Mouse (Mus musculus): Measurements from ENCODE around the gene Tap2. TPM values are rescaled to one million over a fixed set of nuclear protein-coding genes. Genes with fewer than 3 reads are reported as not detected.

Tap2 gene
- total RNA-seq, 2 experiments from 2014 or later, result 4.9 to 7.5 TPM

DNA sequence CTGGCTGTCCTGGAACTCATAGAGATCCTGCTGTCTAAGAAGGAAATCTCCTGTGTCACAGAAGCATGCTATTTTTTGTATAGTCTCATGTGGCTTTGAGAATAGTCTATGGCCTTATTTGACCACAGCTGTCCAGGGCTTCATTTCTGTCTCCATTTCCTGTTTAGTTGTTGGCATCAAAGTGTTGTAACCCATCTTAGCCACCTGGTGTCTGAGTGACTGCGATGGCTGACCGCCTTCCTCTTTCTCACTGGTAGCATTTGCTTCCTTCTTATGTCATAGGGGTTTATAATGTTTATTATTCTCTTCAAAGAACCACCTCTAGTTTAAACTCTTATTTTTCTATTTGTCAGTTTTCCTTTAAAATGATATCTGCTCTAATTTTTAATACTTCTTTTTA is 45.4 kb downstream of the Tap2 start:
- no peak for TF ChIP-seq CTCF (IDR thresholded peaks at IDR 0.05)
- no peak for DNase-seq
- intact Hi-C loops (cut with DNase I), result no loop called here
- Histone ChIP-seq H3K4me3 (no peak overlapping the region), H3K27ac (no peak overlapping the region)

DNA sequence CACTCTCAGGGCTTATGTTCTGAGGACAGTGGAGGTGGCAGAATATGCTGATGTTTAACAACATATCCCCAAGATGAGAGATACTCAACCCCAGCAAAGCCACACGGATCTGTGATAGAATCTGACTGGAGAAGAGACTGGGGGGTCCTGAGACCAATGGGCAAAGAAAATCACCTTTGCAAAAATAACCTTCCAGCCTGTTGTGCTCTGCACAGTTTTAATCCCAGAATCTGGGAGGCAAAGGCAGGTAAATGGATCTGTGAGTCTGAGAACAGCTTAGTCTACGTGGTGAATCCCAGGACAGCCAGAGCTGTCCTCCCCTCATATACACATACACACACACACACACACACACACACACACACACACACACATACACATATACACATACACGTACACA is 46.0 kb downstream of the Tap2 start:
- no peak for DNase-seq

DNA sequence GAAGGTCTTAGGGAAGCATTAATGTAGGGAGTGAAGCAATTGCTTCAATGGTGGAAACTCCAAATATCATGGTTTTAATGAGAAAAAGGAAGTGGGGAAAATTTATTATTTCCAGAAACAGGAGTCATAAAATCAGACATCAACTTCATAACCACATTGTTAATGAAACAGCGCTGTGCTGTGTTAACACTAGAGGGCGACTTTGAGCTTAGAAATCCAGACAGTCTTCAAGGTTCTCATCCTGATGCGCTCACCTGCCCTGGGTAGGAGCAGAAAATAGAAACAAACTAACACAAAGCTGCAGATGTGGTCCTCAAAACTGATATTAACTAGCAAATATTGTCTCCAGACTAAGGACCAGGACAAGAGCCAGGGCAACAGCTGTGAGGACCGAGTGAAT is 46.6 kb downstream of the Tap2 start:
- DNase-seq, result peak; percentile 38
- intact Hi-C loops (cut with DNase I), result loop anchor here (1.0 to 10.0 kb wide), 2 partner anchors 63 to 95 kb away; no protein-coding TSS in a partner anchor
- H3K4me3 ChIP-seq, result no peak overlapping the region
- peak; percentile 86 for TF ChIP-seq CTCF (IDR thresholded peaks at IDR 0.05)
- H3K27ac ChIP-seq, result no peak overlapping the region

More for the DNA sequence above, 46.0 kb downstream of the Tap2 start:
- intact Hi-C loops (cut with DNase I), result no loop called here
- no peak for TF ChIP-seq CTCF (IDR thresholded peaks at IDR 0.05)
- Histone ChIP-seq H3K4me3 (no peak overlapping the region), H3K27ac (no peak overlapping the region)

DNA sequence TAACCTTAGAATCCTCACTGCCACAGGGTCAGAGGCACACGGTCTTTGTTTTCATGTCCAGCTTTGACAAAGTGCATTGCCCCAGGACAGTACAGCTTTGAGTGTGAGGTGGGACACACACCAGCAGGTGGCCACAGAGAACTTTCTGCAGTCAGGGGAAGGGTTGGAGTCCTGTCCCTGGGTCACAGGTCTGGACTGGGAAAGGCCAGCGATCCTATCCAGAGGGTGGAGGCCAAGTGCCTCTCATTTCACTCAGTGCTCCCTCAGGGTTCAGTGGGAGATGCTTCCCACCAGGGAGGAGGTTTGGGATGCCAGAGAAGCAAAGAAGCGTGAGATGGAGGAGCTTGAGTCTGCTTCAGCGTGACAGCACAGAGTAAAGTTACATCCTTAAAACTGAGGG is 48.3 kb downstream of the Tap2 start:
- intact Hi-C loops (cut with DNase I), result loop anchor here (10.0 kb wide), 1 partner anchor 93 kb away; no protein-coding TSS in a partner anchor
- Histone ChIP-seq H3K27ac (no peak overlapping the region), H3K4me3 (no peak overlapping the region)
- TF ChIP-seq CTCF (IDR thresholded peaks at IDR 0.05), result no peak
- DNase-seq, result no peak

DNA sequence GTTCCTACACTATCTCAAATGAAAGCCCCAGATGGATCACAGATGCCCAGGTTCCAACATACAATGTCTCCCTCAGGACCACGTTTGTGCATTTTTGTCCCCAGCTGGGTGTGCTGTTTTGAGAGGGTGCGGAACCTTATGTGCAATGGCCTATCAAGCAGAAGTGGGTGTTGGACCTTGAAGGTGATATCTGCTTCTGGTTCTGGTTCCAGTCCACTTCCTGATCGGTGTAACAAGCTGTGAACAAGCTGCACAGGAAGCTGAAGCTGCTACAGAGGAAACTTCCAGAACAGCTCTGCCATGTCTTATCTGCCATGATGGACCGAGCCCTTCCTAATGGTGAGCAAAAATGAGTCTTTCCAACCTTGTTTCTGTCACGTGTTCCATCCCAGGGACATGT is 53.2 kb downstream of the Tap2 start:
- no peak for TF ChIP-seq CTCF (IDR thresholded peaks at IDR 0.05)
- intact Hi-C loops (cut with DNase I), result loop anchor here (10.0 kb wide), 1 partner anchor 88 kb away; no protein-coding TSS in a partner anchor
- Histone ChIP-seq H3K4me3 (no peak overlapping the region), H3K27ac (no peak overlapping the region)
- no peak for DNase-seq

DNA sequence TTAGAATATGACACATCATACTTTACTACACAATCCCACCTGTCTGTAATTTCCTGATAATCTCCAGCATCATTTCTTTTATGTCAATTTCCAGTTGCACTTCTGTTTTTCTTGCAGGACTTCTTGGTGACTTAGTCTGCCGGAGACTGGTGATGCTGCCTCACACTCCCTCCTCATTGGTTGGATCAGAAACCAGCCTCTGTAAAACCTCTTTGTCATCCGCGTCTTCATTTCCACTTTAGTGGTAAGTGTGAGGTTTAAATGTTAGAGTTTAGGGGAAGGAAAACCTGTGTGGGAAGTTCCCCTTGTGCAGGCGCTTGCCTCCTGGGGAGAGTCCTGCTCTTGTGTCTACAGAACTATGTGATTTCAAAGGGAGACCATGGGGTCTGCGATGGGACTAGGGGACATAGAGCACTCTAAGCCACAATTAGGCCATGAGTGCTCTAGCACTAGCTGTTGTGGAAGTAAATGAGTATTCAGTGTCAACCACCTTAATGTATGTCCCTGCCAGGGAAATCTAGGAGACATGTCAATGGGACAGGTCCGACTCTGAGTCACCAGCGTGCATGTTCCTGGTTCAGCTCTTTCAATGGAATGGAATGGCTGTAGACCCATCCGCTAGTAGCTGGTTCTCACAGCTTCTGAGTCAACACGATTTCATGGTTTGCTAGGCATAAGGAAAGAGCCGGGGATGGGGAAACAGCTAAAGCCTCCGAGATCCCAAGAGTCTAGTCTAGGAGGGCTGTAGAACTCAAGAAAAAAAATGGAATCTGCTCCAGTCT is 54.5 kb downstream of the Tap2 start, which contains the start of gene H2-Ab1:
H2-Ab1 (plus strand) TSS at position 96 of the 782 bp plus-strand sequence.
- Histone ChIP-seq H3K4me3 (no peak within 1 kb of the TSS), H3K27ac (no peak within 1 kb of the TSS)
- no peak for TF ChIP-seq CTCF (IDR thresholded peaks at IDR 0.05)
- peak; percentile 71 for DNase-seq
- intact Hi-C loops (cut with DNase I), result loop anchor here (10.0 kb wide), 1 partner anchor 87 kb away; no protein-coding TSS in a partner anchor

DNA sequence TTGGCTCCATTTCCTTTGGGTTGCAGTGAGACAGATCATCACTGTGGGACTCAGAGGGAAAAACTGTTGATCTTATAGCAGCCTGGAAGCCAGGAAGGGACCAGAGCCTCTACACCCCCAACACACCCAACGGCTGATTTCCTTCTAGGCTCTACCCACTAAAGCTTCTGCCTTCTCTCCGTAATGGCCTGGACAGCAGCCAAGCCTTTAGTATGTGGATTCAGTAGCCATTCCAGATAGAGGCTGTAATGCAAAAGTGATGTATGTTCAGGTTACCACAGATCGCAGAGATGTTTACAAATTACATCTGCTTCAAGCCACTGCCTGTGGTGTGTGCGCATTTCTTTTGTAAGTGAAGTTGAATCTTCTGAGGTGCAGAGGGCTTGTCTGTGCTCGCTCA is 57.2 kb downstream of the Tap2 start:
- no peak for DNase-seq
- no peak for TF ChIP-seq CTCF (IDR thresholded peaks at IDR 0.05)
- no peak overlapping the region for H3K4me3 ChIP-seq
- intact Hi-C loops (cut with DNase I), result no loop called here
- H3K27ac ChIP-seq, result no peak overlapping the region

DNA sequence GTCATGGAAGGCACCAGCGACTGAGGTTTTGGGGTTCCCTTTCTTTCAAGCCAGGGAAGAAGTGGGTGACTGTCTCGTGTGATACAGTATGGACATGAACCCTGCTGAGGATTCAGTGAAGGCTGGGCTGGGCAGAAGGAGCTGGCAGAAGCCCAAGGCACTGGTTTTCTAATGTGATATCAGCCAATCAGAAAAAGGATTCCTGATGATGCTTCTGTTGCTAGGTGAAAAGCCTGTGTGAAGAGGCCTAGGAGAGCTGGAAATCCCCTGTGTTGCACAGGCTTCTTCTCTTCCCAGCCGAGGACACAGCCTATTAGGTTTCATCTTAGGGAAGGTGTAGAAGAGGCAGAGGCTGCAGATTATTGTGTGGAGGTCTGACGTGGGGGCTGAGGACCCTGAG is 58.2 kb downstream of the Tap2 start:
- TF ChIP-seq CTCF (IDR thresholded peaks at IDR 0.05), result no peak
- H3K27ac ChIP-seq, result no peak overlapping the region
- DNase-seq, result peak; percentile 52
- intact Hi-C loops (cut with DNase I), result no loop called here
- H3K4me3 ChIP-seq, result no peak overlapping the region

DNA sequence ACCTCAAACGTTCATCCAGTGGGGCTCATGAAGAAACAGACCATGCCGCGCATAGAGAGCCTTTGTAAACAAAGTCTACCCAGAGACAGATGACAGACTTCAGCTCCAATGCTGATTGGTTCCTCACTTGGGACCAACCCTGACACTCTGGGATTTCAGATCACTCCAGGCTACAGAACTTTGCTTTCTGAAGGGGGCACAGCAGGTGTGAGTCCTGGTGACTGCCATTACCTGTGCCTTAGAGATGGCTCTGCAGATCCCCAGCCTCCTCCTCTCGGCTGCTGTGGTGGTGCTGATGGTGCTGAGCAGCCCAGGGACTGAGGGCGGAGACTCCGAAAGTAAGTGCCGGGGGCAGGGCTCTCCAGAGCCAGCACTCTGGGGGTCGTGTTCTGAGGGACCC is 59.7 kb downstream of the Tap2 start:
- DNase-seq, result peak; percentile 54
- Histone ChIP-seq H3K4me3 (peak overlapping the region; percentile 73), H3K27ac (no peak overlapping the region)
- intact Hi-C loops (cut with DNase I), result no loop called here
- no peak for TF ChIP-seq CTCF (IDR thresholded peaks at IDR 0.05)

DNA sequence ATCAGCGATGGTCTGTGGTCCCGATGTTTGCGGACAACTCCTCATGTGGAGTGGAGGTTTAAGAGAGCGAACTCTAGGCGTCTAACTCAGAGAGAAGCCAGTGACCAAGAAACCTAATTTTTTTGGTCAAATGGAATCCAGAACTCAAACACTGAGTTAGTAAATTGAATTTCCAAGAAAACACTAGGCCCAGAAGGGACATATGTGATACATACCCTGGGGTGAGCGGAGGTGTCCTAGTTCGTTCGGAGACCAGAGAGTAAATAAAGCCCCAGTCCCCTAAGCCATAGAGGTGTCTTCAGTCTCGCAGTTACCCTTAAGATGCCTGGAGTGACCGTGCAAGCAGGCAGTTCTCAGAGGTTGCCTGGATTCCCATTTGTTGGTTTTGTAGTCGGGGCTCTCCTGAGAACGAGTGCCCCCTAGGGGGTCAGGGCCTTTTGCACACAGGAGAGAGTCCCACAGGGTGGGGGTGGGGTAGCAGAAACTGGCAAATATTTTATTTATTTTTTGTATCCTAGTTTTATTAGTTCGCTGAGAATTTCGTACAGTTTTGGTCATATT is 60.6 kb downstream of the Tap2 start:
- H3K27ac ChIP-seq, result no peak overlapping the region
- no peak; the same call in 1 of the 2 replicates for TF ChIP-seq CTCF (IDR thresholded peaks at IDR 0.05)
- intact Hi-C loops (cut with DNase I), result no loop called here
- DNase-seq, result no peak
- H3K4me3 ChIP-seq, result peak overlapping the region; percentile 73

DNA sequence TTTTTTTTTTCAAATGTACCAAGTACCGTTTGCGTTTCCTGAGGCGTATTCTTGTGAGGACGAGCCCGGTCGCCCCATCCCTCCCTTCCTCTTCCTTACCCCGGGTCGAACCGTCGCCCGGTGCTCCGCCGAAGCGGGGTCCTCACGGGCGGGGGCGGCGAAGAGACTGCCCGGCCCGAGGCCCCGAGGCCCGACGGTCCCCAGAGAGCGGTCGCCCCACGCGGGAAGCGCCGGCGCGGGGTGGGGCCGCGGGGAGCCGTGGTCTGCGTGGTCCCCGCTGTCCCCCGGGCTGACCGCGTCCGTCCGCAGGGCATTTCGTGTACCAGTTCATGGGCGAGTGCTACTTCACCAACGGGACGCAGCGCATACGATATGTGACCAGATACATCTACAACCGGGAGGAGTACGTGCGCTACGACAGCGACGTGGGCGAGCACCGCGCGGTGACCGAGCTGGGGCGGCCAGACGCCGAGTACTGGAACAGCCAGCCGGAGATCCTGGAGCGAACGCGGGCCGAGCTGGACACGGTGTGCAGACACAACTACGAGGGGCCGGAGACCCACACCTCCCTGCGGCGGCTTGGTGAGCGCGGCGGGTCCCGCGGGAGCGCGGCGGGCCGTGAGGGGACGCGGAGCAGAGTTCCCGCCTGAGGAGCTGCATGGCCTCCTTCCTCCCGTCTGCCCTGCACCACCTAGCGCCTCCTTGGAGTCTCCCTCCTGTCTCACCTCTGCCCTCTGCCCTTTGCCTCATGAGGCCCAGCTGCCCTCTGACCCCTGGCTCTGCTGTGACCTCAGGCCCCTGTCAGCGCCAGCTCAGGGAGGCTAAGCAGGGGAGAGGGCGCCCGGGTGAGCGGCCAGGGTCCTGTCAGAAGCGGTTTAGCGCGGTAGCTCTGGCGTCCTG is 61.4 kb downstream of the Tap2 start:
- no peak for TF ChIP-seq CTCF (IDR thresholded peaks at IDR 0.05)
- no peak overlapping the region for H3K27ac ChIP-seq
- intact Hi-C loops (cut with DNase I), result no loop called here
- peak overlapping the region; percentile 71 for H3K4me3 ChIP-seq
- DNase-seq, result peak; percentile 25

Other genes starting within 250 kb of the Tap2 start
- 10 to 100 TPM; 31.7 to 33.4 TPM for gene Vps52, start 247.7 kb upstream of the Tap2 start, total RNA-seq (2021)
- 100 to 1,000 TPM; 364 to 443 TPM for gene Rps18, start 247.5 kb upstream of the Tap2 start, total RNA-seq (2021)
- gene H2-K1, start 203.2 kb upstream of the Tap2 start, total RNA-seq (2021), result 10 to 100 TPM; 28.2 to 41.1 TPM
- gene Ring1, start 178.8 kb upstream of the Tap2 start, total RNA-seq (2021), result 10 to 100 TPM; 11.6 to 12.8 TPM
- 10 to 100 TPM; 69.9 to 82.3 TPM for gene H2-Ke6, start 175.5 kb upstream of the Tap2 start, total RNA-seq (2021)
- gene Slc39a7, start 171.8 kb upstream of the Tap2 start, total RNA-seq (2021), result 10 to 100 TPM; 44.6 to 49.5 TPM
- 10 to 100 TPM; 40.5 to 41.7 TPM for gene Rxrb, start 171.7 kb upstream of the Tap2 start, total RNA-seq (2021)
- gene Col11a2, start 164.1 kb upstream of the Tap2 start, total RNA-seq (2021), result 1 to 10 TPM; 3.0 to 9.6 TPM
- not detected for gene H2-Oa, start 111.2 kb upstream of the Tap2 start, total RNA-seq (2021)
- 1 to 10 TPM; 3.0 to 3.1 TPM for gene H2-DMa, start 84.0 kb upstream of the Tap2 start, total RNA-seq (2021)
- 10 to 100 TPM; 70.3 to 88.9 TPM for gene Brd2, start 80.9 kb upstream of the Tap2 start, total RNA-seq (2021)
- gene H2-DMb2, start 60.2 kb upstream of the Tap2 start, total RNA-seq (2021), result under 1 TPM; 0.46 to 0.47 TPM
- gene H2-DMb1, start 50.5 kb upstream of the Tap2 start, total RNA-seq (2021), result under 1 TPM; 0.38 to 0.61 TPM
- 1 to 10 TPM in 1 of 2 experiments, under 1 TPM in 1; 0.74 to 1.5 TPM for gene Tap1, start 16.0 kb upstream of the Tap2 start, total RNA-seq (2021)
- 1 to 10 TPM; 1.4 to 1.7 TPM for gene Psmb9, start 15.8 kb upstream of the Tap2 start, total RNA-seq (2021)
- 1 to 10 TPM; 2.2 to 3.4 TPM for gene Psmb8, start 5.8 kb upstream of the Tap2 start, total RNA-seq (2021)
- gene H2-Ob, start 35.4 kb downstream of the Tap2 start, total RNA-seq (2021), result under 1 TPM in 1 of 2 experiments, not detected in 1; 0.11 TPM
- 1 to 10 TPM; 3.1 to 4.7 TPM for gene H2-Ab1, start 54.2 kb downstream of the Tap2 start, total RNA-seq (2021)
- 1 to 10 TPM; 5.3 to 6.0 TPM for gene H2-Aa, start 84.3 kb downstream of the Tap2 start, total RNA-seq (2021)
- 1 to 10 TPM; 3.4 to 4.9 TPM for gene H2-Eb1, start 102.3 kb downstream of the Tap2 start, total RNA-seq (2021)
- gene H2-Eb2, start 122.1 kb downstream of the Tap2 start, total RNA-seq (2021), result not detected
- under 1 TPM; 0.18 to 0.20 TPM for gene Btnl2, start 151.3 kb downstream of the Tap2 start, total RNA-seq (2021)
- gene Btnl1, start 173.6 kb downstream of the Tap2 start, total RNA-seq (2021), result not detected
- gene BC051142, start 195.3 kb downstream of the Tap2 start, total RNA-seq (2021), result under 1 TPM in 1 of 2 experiments, not detected in 1; 0.43 TPM